Comparison of ENCODE assay signal across 21 mouse cellular contexts in genomic region chr2:126555533-126555932, GRCm38 (mm10). TPM values are rescaled to one million over a fixed set of nuclear protein-coding genes. Genes with fewer than 3 reads are reported as not detected.
A peak's percentile ranks its signal among the peaks of the same experiment; 100 is the strongest.
DNase-seq lines count a peak whose midpoint lies in the region; ATAC-seq and TF ChIP-seq lines count a peak whose summit lies in the region.
"Had no signal": no experiment of that assay in that cellular context is flagged by ENCODE, and none has a peak within 500 bp of the region (broad histone marks: within the 10 kb centered on the region; RNA-seq: fewer than 3 reads in every experiment).

No protein-coding gene starts in this region.

- H3K4me1 ChIP-seq in kidney, embryonic 14.5 days (ENCODE audit: control insufficient read depth, insufficient read depth, low read length): peaks cover 2% of the 10 kb centered on the region; the same call in 1 of the 2 replicates
- H3K4me1 ChIP-seq in liver, embryonic 11.5 days (replicated peaks; ENCODE audit: control insufficient read depth, insufficient read depth, low read length): peaks cover 6% of the 10 kb centered on the region
- peaks cover 24% of the 10 kb centered on the region for H3K4me1 ChIP-seq in small intestine, adult 2 months (ENCODE audit: control insufficient read depth, insufficient read depth, insufficient read length, low read length)

- H3K4me2 ChIP-seq in kidney, embryonic 14.5 days (replicated peaks; ENCODE audit: low read depth, low read length): no peak overlapping the region
- H3K4me2 ChIP-seq in liver, embryonic 11.5 days: peak overlapping the region; percentile 45
- H3K4me2 ChIP-seq: embryonic facial prominence, embryonic 15.5 days; heart, embryonic 12.5 days; hindbrain, embryonic 13.5 days; midbrain, embryonic 13.5 days had no signal

- H3K27ac ChIP-seq in kidney, embryonic 14.5 days (ENCODE audit: low read depth, low read length): no peak overlapping the region
- H3K27ac ChIP-seq in liver, embryonic 11.5 days (ENCODE audit: low read depth, low read length): no peak overlapping the region
- H3K27ac ChIP-seq in small intestine, adult 2 months (ENCODE audit: insufficient read depth, low read depth, low read length): peak overlapping the region; percentile 84
- H3K27ac ChIP-seq: embryonic facial prominence, embryonic 15.5 days; forebrain, embryonic 10.5 days; hindbrain, embryonic 13.5 days; midbrain, embryonic 13.5 days had no signal

- peak; percentile 78 for DNase-seq in kidney, adult 11 months
- peak; percentile 58 to 75 for DNase-seq in kidney, adult 8-10 months
- DNase-seq in liver, embryonic 11.5 days (ENCODE audit: low spot score): no peak
- DNase-seq in neural tube, embryonic 10.5 days (ENCODE audit: extremely low spot score, low spot score): no peak
- DNase-seq in heart, adult 11 months: no peak
- DNase-seq: adrenal gland, postnatal 25 days; B cell, adult 2 months; cerebellum, adult 2 months; cerebellum, postnatal 36 days; layer of hippocampus, postnatal 36 days; lung, postnatal 14 days; spleen, adult 18-20 months; thymus, postnatal 4 days had no signal

- no peak overlapping the region for H3K9ac ChIP-seq in kidney, embryonic 14.5 days (ENCODE audit: low read depth, low read length)
- H3K9ac ChIP-seq in liver, embryonic 11.5 days (ENCODE audit: low read depth, low read length): no peak overlapping the region
- H3K9ac ChIP-seq: embryonic facial prominence, embryonic 15.5 days; heart, embryonic 12.5 days; hindbrain, embryonic 13.5 days; midbrain, embryonic 13.5 days had no signal

- ATAC-seq in kidney, embryonic 14.5 days (ENCODE audit: low FRiP score, low TSS enrichment): no peak
- ATAC-seq in liver, embryonic 11.5 days (replicated peaks; ENCODE audit: low FRiP score): no peak; the same call in 1 of the 2 replicates
- ATAC-seq: inflammation-experienced regulatory T-cells, adult 6 months; midbrain, embryonic 13.5 days had no signal

- no peak overlapping the region for H3K4me3 ChIP-seq in kidney, embryonic 14.5 days (ENCODE audit: low read length)
- no peak overlapping the region for H3K4me3 ChIP-seq in liver, embryonic 11.5 days (ENCODE audit: low read depth, low read length)
- no peak overlapping the region for H3K4me3 ChIP-seq in small intestine, adult 2 months (ENCODE audit: low read depth, low read length)
- H3K4me3 ChIP-seq: embryonic facial prominence, embryonic 15.5 days; forebrain, embryonic 10.5 days; heart, embryonic 12.5 days; hindbrain, embryonic 13.5 days; midbrain, embryonic 13.5 days had no signal

- H3K27me3 ChIP-seq in kidney, embryonic 14.5 days (ENCODE audit: control insufficient read depth, insufficient read depth, low read length): peaks cover 36% of the 10 kb centered on the region
- H3K27me3 ChIP-seq in liver, embryonic 11.5 days (replicated peaks; ENCODE audit: control insufficient read depth, insufficient read depth, low read length): peaks cover 42% of the 10 kb centered on the region
- no peaks in the 10 kb centered on the region for H3K27me3 ChIP-seq in small intestine, adult 2 months (ENCODE audit: control insufficient read depth, insufficient read depth, low read length)

- no peaks in the 10 kb centered on the region for H3K36me3 ChIP-seq in kidney, embryonic 14.5 days (ENCODE audit: control insufficient read depth, insufficient read depth, low read length)
- no peaks in the 10 kb centered on the region for H3K36me3 ChIP-seq in liver, embryonic 11.5 days (ENCODE audit: control insufficient read depth, insufficient read depth, low read length)
- H3K36me3 ChIP-seq in small intestine, adult 2 months (ENCODE audit: control insufficient read depth, insufficient read depth, low read length): no peaks in the 10 kb centered on the region
- H3K36me3 ChIP-seq: embryonic facial prominence, embryonic 15.5 days; forebrain, embryonic 10.5 days; heart, embryonic 12.5 days; hindbrain, embryonic 13.5 days; midbrain, embryonic 13.5 days had no signal

- no peak for TF ChIP-seq CTCF in small intestine, adult 2 months (IDR thresholded peaks at IDR 0.05; ENCODE audit: extremely low read depth, insufficient read length, insufficient replicate concordance, low read depth, low read length)

- WGBS in kidney, embryonic 14.5 days: 85% methylated on average over 5 of the region's 5 CpGs
- WGBS in liver, embryonic 11.5 days: 82% methylated on average over 5 of the region's 5 CpGs
- 32% methylated on average over 5 of the region's 5 CpGs for WGBS in small intestine, adult 2 months

- H3K9me3 ChIP-seq in kidney, embryonic 14.5 days (ENCODE audit: control insufficient read depth, low read length): no peaks in the 10 kb centered on the region
- no peaks in the 10 kb centered on the region for H3K9me3 ChIP-seq in liver, embryonic 11.5 days (ENCODE audit: control insufficient read depth, low read length)
- H3K9me3 ChIP-seq: embryonic facial prominence, embryonic 15.5 days; forebrain, embryonic 10.5 days; heart, embryonic 12.5 days; hindbrain, embryonic 13.5 days; midbrain, embryonic 13.5 days had no signal

- no peak for TF ChIP-seq POLR2A in small intestine, adult 2 months (IDR thresholded peaks at IDR 0.05; ENCODE audit: low read depth, low read length)

RNA-seq across cellular contexts. Expression of gene Slc27a2, which starts 3.3 kb away (rescaled TPM):
- polyA plus RNA-seq in kidney, embryonic 14.5 days (2014; fragmentation: Nextera tagmentation; extraction: Ambion mirVana): 3.9 and 9.6 TPM in 2 replicates
- 39.0 and 39.6 TPM in 2 replicates for polyA plus RNA-seq in liver, embryonic 11.5 days (2014; fragmentation: Nextera tagmentation; extraction: Ambion mirVana)
- 72.1 and 80.3 TPM in 2 replicates for polyA plus RNA-seq in small intestine, adult 2 months (2012; rRNA removed)
- polyA plus RNA-seq: inflammation-experienced regulatory T-cells, adult 6 months had no signal

RNA-seq across cellular contexts. Expression of gene Atp8b4, which starts 55.1 kb away (rescaled TPM):
- 0.18 and 0.29 TPM in 2 replicates for polyA plus RNA-seq in kidney, embryonic 14.5 days (2014; fragmentation: Nextera tagmentation; extraction: Ambion mirVana)
- polyA plus RNA-seq in liver, embryonic 11.5 days (2014; fragmentation: Nextera tagmentation; extraction: Ambion mirVana): 2.2 TPM in 2 replicates
- 0.04 and 0.09 TPM in 2 replicates for polyA plus RNA-seq in small intestine, adult 2 months (2012; rRNA removed)
- polyA plus RNA-seq: midbrain, embryonic 13.5 days had no signal

Comparison
In these comparisons a context has a peak if more than half of its experiments do, and no peak if none do; other contexts are left out.
1. DNase-seq: peak in kidney, adult 11 months (single experiment) and kidney, adult 8-10 months (2 of 2); none in liver, embryonic 11.5 days (single experiment), neural tube, embryonic 10.5 days (single experiment) and heart, adult 11 months (single experiment).